In genomic region chr12:40499627-40500329, GRCm38 (mm10) we compare ENCODE assay signal across 9 mouse cellular contexts. TPM values are rescaled to one million over a fixed set of nuclear protein-coding genes. Genes with fewer than 3 reads are reported as not detected.
DNase-seq lines count a peak whose midpoint lies in the region; ATAC-seq lines count a peak whose summit lies in the region.
"Had no signal": no experiment of that assay in that cellular context is flagged by ENCODE, and none has a peak within 500 bp of the region (broad histone marks: within the 10 kb centered on the region; RNA-seq: fewer than 3 reads in every experiment).

No protein-coding gene starts in this region.

- ATAC-seq in cerebellum, adult (ENCODE audit: insufficient number of reproducible peaks, low FRiP score, low TSS enrichment) = peak; percentile 21; the same call in 1 of the 2 replicates
- ATAC-seq in megakaryocyte-erythroid progenitor cell, adult 5-6 weeks (replicated peaks; ENCODE audit: low FRiP score, low TSS enrichment, poor library complexity, severe bottlenecking) = no peak
- no peak for ATAC-seq in erythroid progenitor cell, adult 5-6 weeks (replicated peaks; ENCODE audit: low FRiP score, poor library complexity, severe bottlenecking)

- no peak for DNase-seq in cerebellum, postnatal 4 days (ENCODE audit: low spot score in 2 of 2)
- peak; percentile 18 to 51 for DNase-seq in gastrocnemius, postnatal 4 days (ENCODE audit: low spot score in 2 of 2)
- peak; percentile 62 for DNase-seq in kidney, postnatal 10 days
- no peak for DNase-seq in layer of hippocampus, postnatal 36 days

- peak overlapping the region; percentile 35; the same call in 1 of the 2 replicates for H3K27ac ChIP-seq in brown adipose tissue, adult 24 weeks (replicated peaks; ENCODE audit: low read depth, low read length)
- H3K27ac ChIP-seq: liver, embryonic 15.5 days had no signal

- peaks cover 36% of the 10 kb centered on the region for H3K4me1 ChIP-seq in brown adipose tissue, adult 24 weeks (ENCODE audit: control insufficient read depth, insufficient read depth, insufficient read length, low read length)

- H3K4me3 ChIP-seq in brown adipose tissue, adult 24 weeks (ENCODE audit: insufficient read depth, low read depth, low read length) = no peak overlapping the region
- H3K4me3 ChIP-seq: liver, embryonic 15.5 days had no signal

RNA-seq across cellular contexts. Expression of gene Dock4, which starts 54.0 kb away (rescaled TPM):
- polyA plus RNA-seq in brown adipose tissue, adult 24 weeks (2012; ENCODE audit: insufficient read depth, insufficient read length, missing spikeins) = 2.6 and 3.3 TPM in 2 replicates
- total RNA-seq in gastrocnemius, postnatal 4 days (2021) = 10 to 100 TPM; 20.7 to 23.4 TPM
- total RNA-seq in megakaryocyte-erythroid progenitor cell, adult 5-6 weeks (2014; fragmentation: Nextera tagmentation) = 0.15 TPM in 1 of 2 replicates, not detected in the other
- total RNA-seq in megakaryocyte-erythroid progenitor cell, adult 5-6 weeks (2017) = 0.38 TPM in 1 of 2 replicates, not detected in the other
- total RNA-seq in layer of hippocampus, postnatal 36 days (2021) = 100 to 1,000 TPM; 237 to 255 TPM
- 0.42 and 3.6 TPM in 2 replicates for total RNA-seq in erythroid progenitor cell, adult 5-6 weeks (2015; ENCODE audit: low replicate concordance)
- total RNA-seq in erythroid progenitor cell, adult 5-6 weeks (2017; ENCODE audit: low replicate concordance) = 1.5 TPM in 1 of 2 replicates, not detected in the other

RNA-seq across cellular contexts. Expression of gene Zfp277, which starts 54.1 kb away (rescaled TPM):
- polyA plus RNA-seq in brown adipose tissue, adult 24 weeks (2012; ENCODE audit: insufficient read depth, insufficient read length, missing spikeins) = 6.1 and 9.6 TPM in 2 replicates
- 10 to 100 TPM; 14.8 to 17.9 TPM for total RNA-seq in gastrocnemius, postnatal 4 days (2021)
- 16.7 and 17.5 TPM in 2 replicates for total RNA-seq in megakaryocyte-erythroid progenitor cell, adult 5-6 weeks (2014; fragmentation: Nextera tagmentation)
- total RNA-seq in megakaryocyte-erythroid progenitor cell, adult 5-6 weeks (2017) = 25.5 and 34.8 TPM in 2 replicates
- 10 to 100 TPM; 24.5 to 27.7 TPM for total RNA-seq in layer of hippocampus, postnatal 36 days (2021)
- 2.9 and 8.6 TPM in 2 replicates for total RNA-seq in erythroid progenitor cell, adult 5-6 weeks (2015; ENCODE audit: low replicate concordance)
- 5.4 and 5.9 TPM in 2 replicates for total RNA-seq in erythroid progenitor cell, adult 5-6 weeks (2017; ENCODE audit: low replicate concordance)

Comparison
In these comparisons a context has a peak if more than half of its experiments do, and no peak if none do; other contexts are left out.
1. DNase-seq: peak in gastrocnemius, postnatal 4 days (2 of 2) and kidney, postnatal 10 days (single experiment); none in cerebellum, postnatal 4 days (0 of 2) and layer of hippocampus, postnatal 36 days (0 of 2).
2. RNA of gene Dock4, which starts 54.0 kb away (total RNA-seq): 237 to 255 TPM in layer of hippocampus, postnatal 36 days and 20.7 to 23.4 TPM in gastrocnemius, postnatal 4 days; 0.42 to 3.6 TPM in erythroid progenitor cell, adult 5-6 weeks and 0.15 to 0.38 TPM in megakaryocyte-erythroid progenitor cell, adult 5-6 weeks; every median in the first group is over 4 times any median in the second.